Mouse (Mus musculus): Measurements from ENCODE around the gene Ccnb1. TPM values are rescaled to one million over a fixed set of nuclear protein-coding genes. Genes with fewer than 3 reads are reported as not detected.

Gene Ccnb1
- polyA plus RNA-seq, 1 experiment from 2014 or later: 455 TPM

DNA sequence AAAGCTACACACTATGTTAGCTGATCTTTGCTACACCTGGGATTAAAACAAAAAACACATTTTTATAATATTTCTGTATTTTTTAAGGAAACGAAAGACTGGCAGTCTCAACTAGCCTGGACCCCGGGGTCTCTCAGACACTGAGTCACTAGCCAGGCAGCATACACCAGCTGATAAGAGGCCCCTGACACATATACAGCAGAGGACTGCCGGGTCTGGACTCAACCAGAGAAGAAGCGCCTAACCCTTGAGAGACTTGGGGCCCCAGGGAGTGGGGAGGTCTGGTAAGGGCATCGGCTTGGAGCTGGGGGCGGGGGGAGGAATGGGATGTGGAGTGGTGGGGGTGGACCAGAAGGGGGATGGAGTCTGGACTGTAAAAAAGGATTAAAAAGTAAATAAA lies 33.4 kb downstream of the Ccnb1 start:
- 88% methylated on average over 6 of the region's 6 CpGs for WGBS
- ATAC-seq (replicated peaks; ENCODE audit: low FRiP score) (no peak), DNase-seq (ENCODE audit: low spot score) (no peak)

GRCm38 (mm10) chr13:100752529-100752928 lies 33.8 kb downstream of the Ccnb1 start:
- H3K27me3 ChIP-seq (ENCODE audit: control insufficient read depth, insufficient read depth, low read length): no peaks in the 10 kb centered on the region

More for the DNA sequence above, 33.4 kb downstream of the Ccnb1 start:
- Histone ChIP-seq H3K9ac (ENCODE audit: low read length) (no peak overlapping the region), H3K4me1 (replicated peaks; ENCODE audit: control insufficient read depth, insufficient read depth, low read length) (no peaks in the 10 kb centered on the region), H3K9me3 (ENCODE audit: control insufficient read depth, low read length) (no peaks in the 10 kb centered on the region), H3K4me2 (ENCODE audit: low read depth, low read length, severe bottlenecking) (no peak overlapping the region), H3K27me3 (ENCODE audit: control insufficient read depth, insufficient read depth, low read length) (no peaks in the 10 kb centered on the region), H3K36me3 (ENCODE audit: control insufficient read depth, insufficient read depth, low read length) (no peaks in the 10 kb centered on the region), H3K27ac (ENCODE audit: low read depth, low read length) (no peak overlapping the region), H3K4me3 (ENCODE audit: low read depth, low read length) (no peak overlapping the region)

DNA sequence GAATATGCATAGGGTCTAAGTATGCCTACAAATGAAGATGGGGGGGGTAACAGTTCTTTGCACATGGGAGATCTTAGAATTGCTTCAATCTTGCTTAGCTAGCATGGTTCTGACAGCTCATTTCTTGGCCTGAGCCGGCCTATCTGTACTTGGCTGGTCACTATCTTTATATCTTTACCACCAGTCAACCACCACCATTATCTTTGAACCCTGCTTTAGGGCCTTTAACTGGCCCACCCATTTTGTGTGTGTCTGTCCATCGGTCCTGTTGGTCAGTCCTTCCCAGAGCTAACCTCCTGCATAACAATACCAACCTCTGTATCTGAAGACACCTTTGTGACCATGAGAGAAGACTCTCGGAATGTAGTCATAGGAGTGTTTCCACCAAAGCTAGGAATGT lies 35.0 kb downstream of the Ccnb1 start:
- H3K9ac ChIP-seq (ENCODE audit: low read length): no peak overlapping the region
- H3K4me3 ChIP-seq (ENCODE audit: low read depth, low read length): no peak overlapping the region
- ATAC-seq (replicated peaks; ENCODE audit: low FRiP score) (no peak), DNase-seq (ENCODE audit: low spot score) (no peak)
- no peaks in the 10 kb centered on the region for H3K36me3 ChIP-seq (ENCODE audit: control insufficient read depth, insufficient read depth, low read length)
- H3K4me1 ChIP-seq (replicated peaks; ENCODE audit: control insufficient read depth, insufficient read depth, low read length): no peaks in the 10 kb centered on the region
- no peak overlapping the region for H3K4me2 ChIP-seq (ENCODE audit: low read depth, low read length, severe bottlenecking)
- H3K27ac ChIP-seq (ENCODE audit: low read depth, low read length): no peak overlapping the region
- H3K27me3 ChIP-seq (ENCODE audit: control insufficient read depth, insufficient read depth, low read length): no peaks in the 10 kb centered on the region
- WGBS: 85% methylated on average over 3 of the region's 3 CpGs
- H3K9me3 ChIP-seq (ENCODE audit: control insufficient read depth, low read length): no peaks in the 10 kb centered on the region

More at GRCm38 (mm10) chr13:100752529-100752928, 33.8 kb downstream of the Ccnb1 start:
- Histone ChIP-seq H3K9me3 (ENCODE audit: control insufficient read depth, low read length) (no peaks in the 10 kb centered on the region), H3K4me1 (replicated peaks; ENCODE audit: control insufficient read depth, insufficient read depth, low read length) (no peaks in the 10 kb centered on the region), H3K36me3 (ENCODE audit: control insufficient read depth, insufficient read depth, low read length) (no peaks in the 10 kb centered on the region), H3K4me2 (ENCODE audit: low read depth, low read length, severe bottlenecking) (no peak overlapping the region), H3K4me3 (ENCODE audit: low read depth, low read length) (no peak overlapping the region), H3K27ac (ENCODE audit: low read depth, low read length) (no peak overlapping the region), H3K9ac (ENCODE audit: low read length) (no peak overlapping the region)
- 93% methylated on average over 8 of the region's 8 CpGs for WGBS
- ATAC-seq (replicated peaks; ENCODE audit: low FRiP score): no peak
- DNase-seq (ENCODE audit: low spot score): no peak

- no peaks in the 10 kb centered on the region for H3K36me3 ChIP-seq (ENCODE audit: control insufficient read depth, insufficient read depth, low read length)
- no peaks in the 10 kb centered on the region for H3K4me1 ChIP-seq (replicated peaks; ENCODE audit: control insufficient read depth, insufficient read depth, low read length)
- H3K4me3 ChIP-seq (ENCODE audit: low read depth, low read length): no peak overlapping the region
- ATAC-seq (replicated peaks; ENCODE audit: low FRiP score) (no peak), DNase-seq (ENCODE audit: low spot score) (no peak)
- H3K27ac ChIP-seq (ENCODE audit: low read depth, low read length): no peak overlapping the region
- no peaks in the 10 kb centered on the region for H3K27me3 ChIP-seq (ENCODE audit: control insufficient read depth, insufficient read depth, low read length)
- WGBS: 85% methylated on average over 5 of the region's 5 CpGs
- H3K9ac ChIP-seq (ENCODE audit: low read length): no peak overlapping the region
- H3K4me2 ChIP-seq (ENCODE audit: low read depth, low read length, severe bottlenecking): no peak overlapping the region
- no peaks in the 10 kb centered on the region for H3K9me3 ChIP-seq (ENCODE audit: control insufficient read depth, low read length)
Observed at GRCm38 (mm10) chr13:100750799-100751198, 35.6 kb downstream of the Ccnb1 start.

- Histone ChIP-seq H3K4me2 (ENCODE audit: low read depth, low read length, severe bottlenecking) (no peak overlapping the region), H3K27me3 (ENCODE audit: control insufficient read depth, insufficient read depth, low read length) (no peaks in the 10 kb centered on the region), H3K9me3 (ENCODE audit: control insufficient read depth, low read length) (no peaks in the 10 kb centered on the region), H3K4me3 (ENCODE audit: low read depth, low read length) (no peak overlapping the region), H3K9ac (ENCODE audit: low read length) (no peak overlapping the region), H3K27ac (ENCODE audit: low read depth, low read length) (no peak overlapping the region), H3K4me1 (replicated peaks; ENCODE audit: control insufficient read depth, insufficient read depth, low read length) (no peaks in the 10 kb centered on the region), H3K36me3 (ENCODE audit: control insufficient read depth, insufficient read depth, low read length) (no peaks in the 10 kb centered on the region)
- DNase-seq (ENCODE audit: low spot score) (no peak), ATAC-seq (replicated peaks; ENCODE audit: low FRiP score) (no peak)
- 49% methylated on average over 8 of the region's 8 CpGs for WGBS
Observed at GRCm38 (mm10) chr13:100748638-100749037, 37.7 kb downstream of the Ccnb1 start.

GRCm38 (mm10) chr13:100746090-100746489 lies 40.3 kb downstream of the Ccnb1 start:
- no peak for DNase-seq (ENCODE audit: low spot score)
- WGBS: 86% methylated on average over 3 of the region's 3 CpGs
- ATAC-seq (replicated peaks; ENCODE audit: low FRiP score): no peak
- Histone ChIP-seq H3K4me2 (ENCODE audit: low read depth, low read length, severe bottlenecking) (no peak overlapping the region), H3K4me1 (replicated peaks; ENCODE audit: control insufficient read depth, insufficient read depth, low read length) (0 out of 2 replicates have a peak, but pooled peaks cover 2% of the 10 kb centered on the region), H3K36me3 (ENCODE audit: control insufficient read depth, insufficient read depth, low read length) (no peaks in the 10 kb centered on the region), H3K27me3 (ENCODE audit: control insufficient read depth, insufficient read depth, low read length) (no peaks in the 10 kb centered on the region), H3K27ac (ENCODE audit: low read depth, low read length) (no peak overlapping the region), H3K4me3 (ENCODE audit: low read depth, low read length) (no peak overlapping the region), H3K9ac (ENCODE audit: low read length) (no peak overlapping the region), H3K9me3 (ENCODE audit: control insufficient read depth, low read length) (no peaks in the 10 kb centered on the region)

- Histone ChIP-seq H3K9me3 (ENCODE audit: control insufficient read depth, low read length) (no peaks in the 10 kb centered on the region), H3K27me3 (ENCODE audit: control insufficient read depth, insufficient read depth, low read length) (no peaks in the 10 kb centered on the region), H3K9ac (ENCODE audit: low read length) (peak within 1 kb of the TSS; percentile 76), H3K4me3 (ENCODE audit: low read depth, low read length) (peak within 1 kb of the TSS; percentile 83), H3K4me1 (replicated peaks; ENCODE audit: control insufficient read depth, insufficient read depth, low read length) (0 out of 2 replicates have a peak, but pooled peaks cover 2% of the 10 kb centered on the region), H3K4me2 (ENCODE audit: low read depth, low read length, severe bottlenecking) (peak within 1 kb of the TSS; percentile 74), H3K36me3 (ENCODE audit: control insufficient read depth, insufficient read depth, low read length) (no peaks in the 10 kb centered on the region), H3K27ac (ENCODE audit: low read depth, low read length) (peak within 1 kb of the TSS; percentile 89)
- ATAC-seq (replicated peaks; ENCODE audit: low FRiP score): peak; percentile 97
- WGBS: under 1% methylated on average over 52 of the region's 52 CpGs
- peak; percentile 96 for DNase-seq (ENCODE audit: low spot score)
Observed at GRCm38 (mm10) chr13:100744036-100744744, 42.2 kb downstream of the Ccnb1 start, which contains the start of gene Mrps36. Mrps36 (minus strand) TSS chr13:100744659.

DNA sequence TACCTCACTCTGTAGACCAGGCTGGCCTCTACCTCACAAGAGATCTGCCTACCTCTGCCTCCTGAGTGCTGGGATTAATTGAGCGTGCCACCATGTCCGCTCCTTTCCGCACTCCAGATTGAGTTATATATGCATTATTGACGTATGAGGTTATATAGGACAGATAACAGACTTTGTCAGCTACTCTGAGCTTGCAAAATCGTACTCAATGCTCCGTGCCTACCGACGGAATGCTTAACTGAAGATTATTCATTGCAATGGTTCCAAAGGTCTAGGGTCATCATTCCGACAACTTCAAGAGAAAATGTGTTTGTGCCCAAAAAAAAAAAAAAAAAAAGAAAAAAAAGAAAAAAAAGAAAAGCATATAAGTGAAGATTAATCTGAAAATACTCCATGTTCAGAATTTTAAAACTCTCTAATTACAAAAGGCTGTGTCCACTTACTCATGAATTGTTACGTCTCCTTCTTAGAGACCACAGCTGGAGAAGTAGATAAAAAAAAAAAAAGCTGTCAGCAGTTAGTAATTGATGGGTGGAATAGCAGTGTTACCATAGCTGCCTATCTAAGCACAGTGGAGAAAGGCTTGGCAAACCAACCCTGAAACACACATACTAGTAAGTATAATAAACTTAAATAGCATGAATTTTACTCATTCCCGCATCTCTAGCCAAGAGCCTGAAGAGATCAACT lies 42.9 kb downstream of the Ccnb1 start:
- WGBS: 72% methylated on average over 11 of the region's 11 CpGs

More for the DNA sequence above, 42.9 kb downstream of the Ccnb1 start:
- Histone ChIP-seq H3K9ac (ENCODE audit: low read length) (peak overlapping the region; percentile 76), H3K36me3 (ENCODE audit: control insufficient read depth, insufficient read depth, low read length) (no peaks in the 10 kb centered on the region), H3K27me3 (ENCODE audit: control insufficient read depth, insufficient read depth, low read length) (no peaks in the 10 kb centered on the region), H3K27ac (ENCODE audit: low read depth, low read length) (peak overlapping the region; percentile 89; the same call in 1 of the 2 replicates), H3K4me1 (replicated peaks; ENCODE audit: control insufficient read depth, insufficient read depth, low read length) (0 out of 2 replicates have a peak, but pooled peaks cover 2% of the 10 kb centered on the region), H3K4me3 (ENCODE audit: low read depth, low read length) (peak overlapping the region; percentile 83), H3K4me2 (ENCODE audit: low read depth, low read length, severe bottlenecking) (peak overlapping the region; percentile 74), H3K9me3 (ENCODE audit: control insufficient read depth, low read length) (no peaks in the 10 kb centered on the region)
- ATAC-seq (replicated peaks; ENCODE audit: low FRiP score) (peak; percentile 34), DNase-seq (ENCODE audit: low spot score) (no peak)

All from forebrain, embryonic 11.5 days (tissue).